Mouse (Mus musculus) left cerebral cortex, postnatal 25 days (tissue): Measurements from ENCODE around the gene B4gat1. TPM values are rescaled to one million over a fixed set of nuclear protein-coding genes. Genes with fewer than 3 reads are reported as not detected.
"Not testable (repeated sequence)": the region's sequence is repeated elsewhere in the genome, so short reads cannot be mapped to it uniquely, and the experiment has no call there.

Experiments
- DNase-seq, 2 experiments: peaks; one replicate each; pipeline ENCODE4 v3.0.0; 2022; ENCODE audit warnings: low spot score in 2 of 2, mixed read lengths in 1 of 2
- intact Hi-C: fragments of 180-260 bp; cut with DNase I; formaldehyde crosslinking; loops from one replicate; pipeline ENCODE4 v1.15.1; 2025
- total RNA-seq, 2 experiments: library from RNA; stranded (reverse); gene quantifications; 2 replicates each; pipeline ENCODE4 v1.2.3; 2021

Gene B4gat1
- total RNA-seq, 2 experiments from 2014 or later = 126 to 132 TPM

GRCm38 (mm10) chr19:5072389-5073019 is 33.9 kb downstream of the B4gat1 start:
- intact Hi-C loops = loop anchor here (2.0 to 5.0 kb wide), 2 partner anchors 16 to 55 kb away; no protein-coding TSS in a partner anchor
- DNase-seq = peak in 1 of 2 experiments; percentile 8

- peak; percentile 32 to 51 for DNase-seq
- intact Hi-C loops = loop anchor here (2.0 to 5.0 kb wide), 2 partner anchors 16 to 56 kb away; no protein-coding TSS in a partner anchor
Measured at GRCm38 (mm10) chr19:5073028-5073427, 34.4 kb downstream of the B4gat1 start.

GRCm38 (mm10) chr19:5073518-5073917 is 34.9 kb downstream of the B4gat1 start:
- intact Hi-C loops = loop anchor here (2.0 to 5.0 kb wide), 2 partner anchors 17 to 56 kb away; no protein-coding TSS in a partner anchor
- DNase-seq = peak in 1 of 2 experiments; percentile 71

DNA sequence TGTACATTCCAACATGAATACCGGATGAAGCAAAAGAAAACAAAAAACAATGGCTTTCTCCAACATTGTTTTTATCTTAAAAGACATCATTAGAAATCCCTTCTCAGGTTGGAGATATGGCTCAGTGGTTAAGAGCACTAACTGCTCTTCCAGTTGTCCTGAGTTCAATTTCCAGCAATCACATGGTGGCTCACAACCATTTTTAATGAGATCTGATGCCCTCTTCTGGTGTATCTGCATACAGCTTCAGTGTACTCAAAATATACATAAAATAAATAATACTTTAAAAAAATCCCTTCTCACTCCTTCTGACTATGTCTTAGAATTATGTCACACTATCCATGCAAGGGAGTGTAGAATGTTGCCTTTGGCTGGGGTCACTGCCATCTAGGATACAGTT is 40.7 kb downstream of the B4gat1 start:
- intact Hi-C loops = no loop called here
- peak in 1 of 2 experiments; percentile 28 for DNase-seq

GRCm38 (mm10) chr19:5082005-5082404 is 43.4 kb downstream of the B4gat1 start:
- DNase-seq = peak in 1 of 2 experiments; percentile 24
- intact Hi-C loops = loop anchor here (5.0 kb wide), 1 partner anchor 35 kb away; no protein-coding TSS in a partner anchor

- intact Hi-C loops = loop anchor here (5.0 kb wide), 1 partner anchor 35 kb away; no protein-coding TSS in a partner anchor
- DNase-seq = peak in 1 of 2 experiments; percentile 42
Measured at GRCm38 (mm10) chr19:5082596-5082995, 44.0 kb downstream of the B4gat1 start.

DNA sequence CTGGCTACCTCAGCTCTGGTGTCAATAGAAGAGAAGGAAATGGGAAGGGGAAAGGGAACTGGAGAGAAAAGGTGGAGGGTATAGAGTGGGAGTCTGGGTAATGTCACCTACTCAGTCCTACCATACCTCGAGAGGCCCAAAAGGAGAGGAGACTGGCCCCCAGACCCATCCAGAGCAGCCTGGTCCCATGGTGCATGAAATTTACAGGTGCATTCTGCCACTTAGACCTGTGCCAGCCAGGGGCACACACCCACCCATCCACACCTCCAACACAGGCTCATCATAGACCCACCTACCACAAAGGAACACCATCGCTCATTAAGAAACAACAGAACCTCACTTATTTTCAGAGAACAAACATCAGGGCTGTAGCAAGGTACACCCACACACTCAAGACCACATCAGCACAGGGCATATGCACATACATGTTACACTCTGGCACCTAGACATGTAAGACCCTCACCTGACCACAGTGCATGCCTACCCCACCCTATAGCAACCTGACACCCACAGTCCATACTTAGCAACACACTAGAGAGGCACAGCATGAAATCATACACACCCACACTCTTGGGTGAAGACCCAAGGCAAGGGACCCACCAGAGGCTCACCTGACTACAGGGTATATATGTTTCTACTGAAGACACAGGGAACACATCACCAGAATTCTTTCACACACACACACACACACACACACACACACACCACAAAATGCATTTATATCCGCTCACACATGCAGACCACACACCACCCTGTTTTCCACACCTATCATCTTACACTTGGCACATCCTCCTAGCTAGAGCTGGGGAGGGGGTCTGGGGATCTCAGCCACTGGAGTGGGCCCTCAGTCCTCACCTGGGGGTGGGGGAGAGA is 45.6 kb downstream of the B4gat1 start:
- intact Hi-C loops = loop anchor here (5.0 kb wide), 1 partner anchor 37 kb away; no protein-coding TSS in a partner anchor

DNA sequence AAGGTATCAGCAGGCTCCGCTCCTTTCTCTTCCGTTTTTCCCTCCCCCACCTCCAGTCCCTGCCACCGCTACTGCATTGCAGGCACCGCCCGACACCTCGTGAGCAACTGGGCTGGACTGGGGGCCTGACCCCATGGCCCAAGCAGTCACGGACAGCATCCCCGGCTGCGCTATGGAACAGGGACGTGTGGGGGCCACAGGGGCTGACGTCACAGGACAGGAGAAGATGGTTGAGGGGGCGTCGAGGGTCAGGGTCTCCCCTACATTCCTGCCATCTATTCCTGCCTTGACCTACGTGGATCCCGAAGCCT is 46.2 kb downstream of the B4gat1 start:
- peak; percentile 29 to 38 for DNase-seq
- intact Hi-C loops = loop anchor here (5.0 kb wide), 1 partner anchor 37 kb away; no protein-coding TSS in a partner anchor

More for the DNA sequence above, 45.6 kb downstream of the B4gat1 start:
- DNase-seq = peak; percentile 28 to 61

DNA sequence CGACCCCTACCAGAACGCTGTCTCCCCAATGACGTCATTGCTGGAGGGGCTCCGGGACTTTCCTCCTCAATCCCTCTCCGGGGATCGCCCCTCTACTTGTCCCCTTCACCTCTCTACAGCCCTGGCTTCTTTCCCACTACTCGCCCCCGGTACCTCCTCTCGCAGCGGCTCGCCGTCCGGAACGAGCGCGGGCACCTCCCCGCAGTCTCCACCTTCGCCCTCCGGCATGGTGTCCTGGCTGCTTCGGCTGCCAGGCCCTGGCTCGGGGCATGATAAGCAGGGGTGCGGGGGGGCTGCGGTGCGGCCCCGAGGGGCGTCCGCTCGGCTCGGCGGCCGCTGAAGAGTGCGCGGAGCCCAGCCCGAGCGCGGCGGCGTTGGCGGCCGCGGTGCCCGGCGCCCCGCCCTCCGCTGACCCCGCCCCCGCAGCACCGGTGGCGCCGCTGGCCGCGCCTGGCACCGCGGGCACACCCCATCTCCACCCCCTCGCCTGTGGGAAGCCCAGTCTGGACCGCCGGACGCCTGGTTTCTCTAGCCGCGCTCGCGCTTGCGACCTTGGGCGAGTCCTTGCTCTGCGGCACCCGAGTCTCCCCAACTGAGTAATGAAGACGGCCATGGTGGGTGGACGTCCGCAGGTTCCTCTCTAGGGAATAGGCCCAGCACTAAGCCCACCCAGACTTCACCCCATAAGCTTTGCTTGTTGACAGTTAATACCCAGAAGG is 46.7 kb downstream of the B4gat1 start, which contains the start of gene Tmem151a:
Gene Tmem151a, minus strand, starts transcription at position 387 of the 719 bp plus-strand sequence.
- intact Hi-C loops = no loop called here
- peak in 1 of 2 experiments; percentile 58 for DNase-seq

DNA sequence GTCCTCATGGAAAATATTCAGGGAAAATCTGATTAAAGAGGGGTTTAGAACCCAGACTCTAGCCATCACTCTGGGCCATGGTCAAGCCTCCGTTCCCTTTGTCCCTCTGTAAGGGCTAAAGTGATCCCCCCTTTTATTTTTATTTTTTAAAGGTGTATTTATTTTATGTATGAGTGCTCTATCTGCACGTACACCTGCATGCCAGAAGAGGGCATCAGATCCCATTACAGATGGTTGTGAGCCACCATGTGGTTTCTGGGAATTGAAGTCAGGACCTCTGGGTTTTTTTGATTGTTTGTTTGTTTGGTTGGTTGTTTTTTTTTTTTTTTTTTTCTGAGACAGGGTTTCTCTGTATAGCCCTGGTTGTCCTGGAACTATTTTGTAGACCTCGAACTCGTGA is 47.9 kb downstream of the B4gat1 start:
- peak in 1 of 2 experiments; percentile 7 for DNase-seq
- intact Hi-C loops = not testable (repeated sequence)

- intact Hi-C loops = no loop called here
- DNase-seq = peak; percentile 95 to 100
Measured at GRCm38 (mm10) chr19:5087884-5088728, 49.5 kb downstream of the B4gat1 start, which contains the start of gene Yif1a. Gene Yif1a, plus strand, starts transcription at chr19:5088538.

DNA sequence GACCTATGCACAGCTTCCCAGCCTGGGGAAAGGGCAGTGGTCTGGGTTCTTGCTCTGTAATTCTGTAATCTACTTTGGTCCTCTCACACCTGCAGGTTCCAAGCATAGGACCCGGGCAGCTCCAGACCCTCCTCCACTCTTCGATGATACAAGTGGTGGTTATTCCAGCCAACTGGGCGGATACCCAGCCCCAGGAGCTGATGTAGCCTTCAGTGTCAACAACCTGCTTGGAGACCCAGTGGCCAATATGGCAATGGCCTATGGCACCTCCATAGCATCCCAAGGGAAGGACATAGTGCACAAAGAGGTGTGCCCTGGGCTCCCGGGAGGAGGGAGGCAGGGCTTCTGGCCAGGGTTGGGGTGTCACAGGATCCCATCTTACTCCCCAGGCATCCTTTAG is 50.7 kb downstream of the B4gat1 start:
- no peak for DNase-seq
- intact Hi-C loops = no loop called here

Other genes with a start within 250 kb of the B4gat1 start
- 10 to 100 TPM; 74.8 to 76.3 TPM for gene Rbm4, start 244.9 kb upstream of the B4gat1 start, total RNA-seq
- 10 to 100 TPM; 21.8 to 21.9 TPM for gene Gm21992, start 227.2 kb upstream of the B4gat1 start, total RNA-seq
- gene Rbm14, start 227.2 kb upstream of the B4gat1 start, total RNA-seq = 10 to 100 TPM; 49.9 to 59.8 TPM
- 10 to 100 TPM; 32.0 to 32.8 TPM for gene Ccs, start 199.5 kb upstream of the B4gat1 start, total RNA-seq
- 1 to 10 TPM; 1.8 to 2.4 TPM for gene Ccdc87, start 199.5 kb upstream of the B4gat1 start, total RNA-seq
- 100 to 1,000 TPM; 106 to 113 TPM for gene Ctsf, start 183.7 kb upstream of the B4gat1 start, total RNA-seq
- 1 to 10 TPM; 1.1 to 1.9 TPM for gene Actn3, start 160.9 kb upstream of the B4gat1 start, total RNA-seq
- 10 to 100 TPM; 25.0 to 25.9 TPM for gene Zdhhc24, start 160.2 kb upstream of the B4gat1 start, total RNA-seq
- gene Bbs1, start 132.2 kb upstream of the B4gat1 start, total RNA-seq = 10 to 100 TPM; 41.5 to 44.1 TPM
- gene Dpp3, start 110.5 kb upstream of the B4gat1 start, total RNA-seq = 10 to 100 TPM; 43.6 to 44.4 TPM
- 10 to 100 TPM; 19.6 to 26.1 TPM for gene Peli3, start 95.7 kb upstream of the B4gat1 start, total RNA-seq
- 10 to 100 TPM; 52.6 to 58.0 TPM for gene Mrpl11, start 76.7 kb upstream of the B4gat1 start, total RNA-seq
- 10 to 100 TPM; 12.4 to 24.4 TPM for gene Npas4, start 48.5 kb upstream of the B4gat1 start, total RNA-seq
- 10 to 100 TPM; 14.1 to 15.0 TPM for gene Slc29a2, start 15.0 kb upstream of the B4gat1 start, total RNA-seq
- 1 to 10 TPM; 3.6 to 5.2 TPM for gene AC124502.3, start 65 bp downstream of the B4gat1 start, total RNA-seq
- gene Brms1, start 2.5 kb downstream of the B4gat1 start, total RNA-seq = 10 to 100 TPM; 20.2 to 23.6 TPM
- gene Rin1, start 11.7 kb downstream of the B4gat1 start, total RNA-seq = 10 to 100 TPM; 92.7 to 93.9 TPM
- gene Cd248, start 29.3 kb downstream of the B4gat1 start, total RNA-seq = 1 to 10 TPM; 4.6 to 5.4 TPM
- gene Tmem151a, start 46.7 kb downstream of the B4gat1 start, total RNA-seq = 100 to 1,000 TPM; 163 to 164 TPM
- 10 to 100 TPM; 24.6 to 26.0 TPM for gene Yif1a, start 49.7 kb downstream of the B4gat1 start, total RNA-seq
- 100 to 1,000 TPM; 274 to 282 TPM for gene Cnih2, start 59.7 kb downstream of the B4gat1 start, total RNA-seq
- 100 to 1,000 TPM; 157 to 159 TPM for gene Rab1b, start 68.2 kb downstream of the B4gat1 start, total RNA-seq
- gene Klc2, start 79.7 kb downstream of the B4gat1 start, total RNA-seq = 100 to 1,000 TPM; 245 to 251 TPM
- gene Pacs1, start 234.3 kb downstream of the B4gat1 start, total RNA-seq = 10 to 100 TPM; 60.3 to 62.2 TPM